Mouse (Mus musculus): ENCODE measurements around the gene 2010109A12Rik. TPM values are rescaled to one million over a fixed set of nuclear protein-coding genes. Genes with fewer than 3 reads are reported as not detected.
A peak's percentile ranks its signal among the peaks of the same experiment; 100 is the strongest.

The 2010109A12Rik gene
- under 1 TPM in 1 of 2 experiments, not detected in 1; 0.57 TPM for total RNA-seq (2021)

GRCm38 (mm10) chr5:93206109-93207005 lies at the start of gene 2010109A12Rik, which contains the start of gene Ccni:
2010109A12Rik (plus strand) TSS chr5:93206518.
Ccni (minus strand) TSS chr5:93206495.
- peak; percentile 96 to 97 for DNase-seq
- intact Hi-C loops (cut with DNase I), result loop anchor here (1.0 kb wide), 1 partner anchor 61 kb away; the partner anchor contains the start of gene Ccng2

DNA sequence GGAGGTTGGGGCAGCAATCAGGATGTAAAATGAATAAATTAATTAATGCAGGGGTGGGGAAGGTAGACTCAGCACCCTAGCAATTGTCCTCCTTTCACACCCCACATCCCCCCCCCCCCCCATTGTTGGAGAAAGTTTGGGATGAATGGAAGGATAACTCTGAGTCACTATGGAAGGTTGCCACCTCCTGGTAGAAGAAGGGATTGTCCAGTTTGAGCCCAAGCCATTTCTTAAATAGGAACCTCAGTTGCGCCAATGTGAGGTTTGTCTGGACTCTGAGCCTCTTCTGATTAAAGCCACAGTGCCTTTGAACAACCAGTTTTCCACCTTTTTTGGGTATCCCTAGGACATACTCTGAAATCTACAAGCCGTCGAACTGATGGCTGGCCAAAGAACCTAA lies 42.8 kb upstream of the 2010109A12Rik start:
- intact Hi-C loops (cut with DNase I), result loop anchor here (1.0 to 5.0 kb wide), 6 partner anchors 71 to 481 kb away; partner anchors contain the start of genes Sept11 and Shroom3
- peak; percentile 78 to 80 for DNase-seq

DNA sequence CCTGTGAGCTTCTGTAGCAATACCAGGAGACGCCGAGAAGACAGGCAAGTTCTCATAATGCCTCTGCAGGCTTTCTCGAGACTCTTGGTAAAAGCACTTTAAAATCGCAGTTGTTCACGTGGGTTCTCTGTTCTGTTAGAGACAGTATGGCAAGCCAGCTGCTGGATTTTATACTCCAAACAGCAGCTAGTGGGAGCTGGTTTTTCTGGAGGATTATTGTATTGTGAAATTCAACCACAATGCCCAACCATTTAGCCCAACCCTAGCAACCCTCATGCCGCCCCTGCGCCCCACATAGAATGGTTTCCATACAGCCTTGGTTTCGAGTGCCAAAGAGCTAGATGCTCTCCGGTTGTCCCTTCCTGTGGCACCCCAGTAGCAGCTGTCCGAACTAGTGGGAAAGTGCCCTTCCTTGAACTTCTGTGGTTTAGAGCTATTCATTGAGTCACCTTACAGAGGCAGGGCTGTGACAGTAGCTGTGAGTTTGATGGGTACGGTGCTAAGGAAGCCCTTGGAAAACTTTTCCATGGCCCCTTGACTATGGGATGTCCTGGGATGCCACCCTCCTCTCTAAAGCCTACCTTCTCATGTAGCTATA lies 38.3 kb upstream of the 2010109A12Rik start:
- no peak for DNase-seq
- intact Hi-C loops (cut with DNase I), result no loop called here

GRCm38 (mm10) chr5:93168654-93169053 lies 37.7 kb upstream of the 2010109A12Rik start:
- no peak for DNase-seq
- intact Hi-C loops (cut with DNase I), result no loop called here

DNA sequence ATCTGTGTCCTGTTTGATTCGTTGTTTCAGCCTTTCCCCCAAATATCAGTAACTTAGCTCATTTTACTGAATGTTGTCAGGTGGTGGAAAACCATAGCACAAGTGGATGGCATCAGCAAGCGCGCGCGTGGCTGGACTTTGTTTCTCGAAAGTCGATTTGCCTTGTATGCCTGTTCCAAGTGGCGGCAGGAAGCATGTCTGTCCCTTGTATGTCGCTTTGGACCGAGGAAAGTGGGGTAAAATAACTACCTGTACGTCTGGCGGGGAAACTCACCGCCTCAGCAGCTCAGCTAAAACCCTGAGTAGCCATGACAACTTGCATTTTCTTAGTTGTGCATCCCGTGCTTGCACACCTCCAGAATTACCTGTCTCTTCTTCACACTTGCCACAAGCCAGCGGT lies 34.9 kb upstream of the 2010109A12Rik start:
- no peak for DNase-seq
- intact Hi-C loops (cut with DNase I), result no loop called here

DNA sequence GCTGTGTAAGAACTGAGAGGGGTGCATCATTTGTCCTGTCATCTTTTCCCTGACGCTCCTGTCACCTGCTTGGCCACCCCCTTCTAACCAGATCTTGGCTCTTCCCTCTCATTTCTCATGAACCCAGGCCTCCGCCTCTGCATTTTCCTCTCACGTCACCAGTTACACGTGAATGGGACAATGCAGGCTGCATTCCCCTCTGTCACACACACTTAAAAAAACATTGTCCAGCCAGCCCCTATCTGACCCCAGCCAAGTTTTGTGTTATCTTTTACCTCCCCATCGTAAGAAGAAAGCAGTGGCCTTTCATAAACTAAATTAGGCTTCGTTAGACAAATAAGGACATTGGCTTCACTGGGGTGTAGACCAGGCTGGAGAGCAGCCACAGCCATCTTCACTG lies 33.8 kb upstream of the 2010109A12Rik start:
- intact Hi-C loops (cut with DNase I), result no loop called here
- no peak for DNase-seq

DNA sequence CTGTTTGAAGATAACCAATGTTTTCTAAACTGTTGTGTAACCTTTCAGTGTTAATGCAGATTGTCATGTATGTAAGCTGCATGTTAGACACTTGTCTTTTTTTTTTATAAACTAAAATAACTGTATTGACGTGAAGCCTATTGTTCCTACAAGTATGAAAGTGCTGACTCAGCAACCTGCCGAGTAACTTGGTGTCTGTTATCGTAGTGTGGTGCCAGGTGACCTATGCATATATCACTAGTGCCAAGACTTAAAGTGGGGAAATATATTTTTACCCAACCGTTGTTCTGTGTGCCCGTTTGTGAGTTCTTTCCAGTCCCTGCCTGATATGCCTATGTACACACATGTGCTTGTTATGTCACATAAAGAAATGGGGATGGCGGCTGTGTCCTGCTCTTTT lies 31.6 kb upstream of the 2010109A12Rik start:
- no peak for DNase-seq
- intact Hi-C loops (cut with DNase I), result no loop called here

DNA sequence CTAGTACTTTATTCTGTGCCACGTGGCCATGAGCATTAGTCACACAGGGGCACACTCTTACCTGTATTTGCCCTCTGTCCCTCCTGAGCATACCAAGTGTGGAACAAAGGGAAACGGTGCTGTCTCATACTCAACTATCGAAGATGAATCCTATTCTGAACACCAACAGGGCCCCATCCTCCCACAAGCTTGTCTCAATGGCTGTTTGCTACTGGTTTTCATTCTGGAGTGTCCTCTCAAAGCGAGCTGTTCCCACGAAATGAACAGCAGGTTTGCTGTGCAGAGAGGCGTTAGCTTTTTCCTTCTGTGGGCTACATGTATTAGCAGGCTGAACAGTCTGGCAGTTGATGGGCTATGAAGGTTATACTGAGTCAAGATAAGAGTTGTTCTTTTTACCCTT lies 27.7 kb upstream of the 2010109A12Rik start:
- intact Hi-C loops (cut with DNase I), result loop anchor here (1.0 kb wide), 1 partner anchor 90 kb away; no protein-coding TSS in a partner anchor
- DNase-seq, result no peak

DNA sequence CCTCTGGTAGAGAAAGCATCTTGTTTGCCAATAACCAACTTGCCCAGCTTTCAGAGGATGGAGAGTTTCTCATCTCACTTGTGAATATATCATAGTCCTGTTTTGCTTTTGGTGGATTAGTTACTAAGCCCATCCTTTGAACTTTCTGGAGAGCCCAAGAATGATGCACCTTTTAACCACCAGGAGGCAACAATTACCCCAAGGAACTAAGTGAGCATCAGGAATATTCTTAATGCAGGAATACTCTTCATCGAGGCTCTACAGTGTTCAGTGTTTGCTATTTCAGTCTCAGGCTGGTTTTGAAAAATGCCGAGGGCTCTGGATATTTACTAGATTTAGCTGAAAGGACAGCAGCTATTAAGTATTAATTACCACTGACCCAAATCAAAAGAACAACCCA lies 26.1 kb upstream of the 2010109A12Rik start:
- intact Hi-C loops (cut with DNase I), result no loop called here
- DNase-seq, result peak; percentile 27 to 52

GRCm38 (mm10) chr5:93183311-93183710 lies 23.0 kb upstream of the 2010109A12Rik start:
- intact Hi-C loops (cut with DNase I), result no loop called here

GRCm38 (mm10) chr5:93184548-93184947 lies 21.8 kb upstream of the 2010109A12Rik start:
- DNase-seq, result no peak
- intact Hi-C loops (cut with DNase I), result no loop called here

More at GRCm38 (mm10) chr5:93183311-93183710, 23.0 kb upstream of the 2010109A12Rik start:
- no peak for DNase-seq

DNA sequence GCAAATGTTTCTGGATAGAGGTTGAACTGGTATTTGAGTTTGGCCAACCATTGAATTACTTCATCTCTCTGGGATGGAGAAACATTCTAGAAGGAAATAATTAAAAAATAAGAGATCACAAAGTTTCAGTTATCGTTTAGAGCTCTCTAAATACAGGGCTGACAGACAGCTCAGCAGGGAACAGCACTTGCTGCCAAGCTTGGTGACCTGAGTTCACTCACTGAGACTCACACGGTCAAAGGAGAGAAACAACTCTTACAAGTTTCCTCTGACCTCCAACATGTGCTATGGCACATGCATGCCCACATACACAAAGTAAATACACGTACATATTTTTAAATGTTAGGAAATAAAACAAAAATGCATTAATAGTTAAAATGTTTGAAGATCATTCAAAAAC lies 16.7 kb upstream of the 2010109A12Rik start:
- intact Hi-C loops (cut with DNase I), result no loop called here
- peak; percentile 36 to 43 for DNase-seq

DNA sequence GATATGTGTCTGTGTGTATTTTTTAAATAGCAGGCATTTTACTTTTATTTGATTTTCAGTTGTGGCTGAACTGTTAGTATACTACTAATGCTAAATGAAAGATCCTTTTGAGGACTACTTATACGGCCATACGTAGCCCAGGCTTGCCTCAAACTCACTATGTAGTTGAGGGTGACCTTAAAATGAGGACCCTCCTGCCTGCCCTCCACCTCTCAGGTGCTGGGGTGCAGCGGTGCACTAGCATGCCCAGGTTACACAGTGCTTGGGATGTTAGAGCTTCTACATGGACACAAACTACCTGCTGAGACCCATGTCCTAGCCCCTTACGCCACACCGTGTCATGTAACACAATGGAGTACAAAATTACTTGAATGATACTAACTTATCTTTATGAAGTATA lies 15.9 kb upstream of the 2010109A12Rik start:
- intact Hi-C loops (cut with DNase I), result no loop called here
- no peak for DNase-seq

GRCm38 (mm10) chr5:93198232-93198631 lies 8.1 kb upstream of the 2010109A12Rik start:
- DNase-seq, result no peak
- intact Hi-C loops (cut with DNase I), result no loop called here

- no peak for DNase-seq
- intact Hi-C loops (cut with DNase I), result no loop called here
These were observed 5.1 kb upstream of the 2010109A12Rik start for GRCm38 (mm10) chr5:93201181-93201580.

- peak; percentile 60 to 69 for DNase-seq
- intact Hi-C loops (cut with DNase I), result loop anchor here (1.0 kb wide), 1 partner anchor 62 kb away; the partner anchor contains the start of gene Ccng2
These were observed 778 bp upstream of the 2010109A12Rik start for GRCm38 (mm10) chr5:93205371-93206108.

GRCm38 (mm10) chr5:93207006-93207348 lies 659 bp downstream of the 2010109A12Rik start:
- DNase-seq, result peak in 1 of 2 experiments; percentile 61
- intact Hi-C loops (cut with DNase I), result no loop called here

DNA sequence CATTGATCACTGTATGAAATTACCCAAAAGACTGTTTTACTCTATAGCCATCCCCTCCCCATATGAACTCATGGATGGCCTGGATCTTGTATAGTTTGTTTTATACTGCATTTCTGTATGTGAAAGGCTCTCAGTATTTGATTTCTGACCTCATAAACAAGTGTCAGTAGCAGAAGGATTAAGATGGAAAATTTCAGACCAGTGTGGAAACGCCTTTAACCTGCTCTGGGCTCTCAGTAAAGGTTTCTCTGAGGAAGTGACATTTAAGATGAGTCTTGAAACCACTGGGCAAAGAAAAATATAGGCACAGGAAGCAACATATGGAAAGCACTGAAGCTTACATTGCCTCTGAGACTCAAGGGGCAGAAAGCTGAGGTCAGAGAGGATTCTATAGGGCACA lies 1.2 kb downstream of the 2010109A12Rik start:
- intact Hi-C loops (cut with DNase I), result no loop called here
- no peak for DNase-seq

DNA sequence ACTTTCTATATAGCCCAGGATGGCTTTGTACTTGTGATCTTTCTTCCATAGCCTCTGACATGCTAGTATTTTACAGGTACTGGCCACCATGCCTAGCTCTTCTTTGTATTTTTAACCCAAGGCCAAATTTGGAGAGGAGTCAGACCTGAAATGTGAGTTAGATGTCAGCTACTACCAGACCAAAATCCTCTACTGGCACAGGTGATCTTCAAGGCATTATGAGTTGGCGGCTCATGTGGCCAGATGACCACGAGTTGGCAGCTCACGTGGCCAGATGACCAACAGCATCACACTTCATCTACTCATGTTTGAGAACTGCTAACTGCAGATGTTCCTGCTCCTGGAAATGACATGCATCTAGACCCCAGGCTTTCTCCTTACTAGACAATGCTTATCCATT lies 12.1 kb downstream of the 2010109A12Rik start:
- intact Hi-C loops (cut with DNase I), result no loop called here
- no peak for DNase-seq

- intact Hi-C loops (cut with DNase I), result no loop called here
- DNase-seq, result peak; percentile 44 to 47
These were observed 15.3 kb downstream of the 2010109A12Rik start for GRCm38 (mm10) chr5:93221661-93222060.

- intact Hi-C loops (cut with DNase I), result no loop called here
- no peak for DNase-seq
These were observed 18.2 kb downstream of the 2010109A12Rik start for GRCm38 (mm10) chr5:93224549-93224948.
